Mouse (Mus musculus): Measurements from ENCODE around the gene Poln.

The Poln gene

DNA sequence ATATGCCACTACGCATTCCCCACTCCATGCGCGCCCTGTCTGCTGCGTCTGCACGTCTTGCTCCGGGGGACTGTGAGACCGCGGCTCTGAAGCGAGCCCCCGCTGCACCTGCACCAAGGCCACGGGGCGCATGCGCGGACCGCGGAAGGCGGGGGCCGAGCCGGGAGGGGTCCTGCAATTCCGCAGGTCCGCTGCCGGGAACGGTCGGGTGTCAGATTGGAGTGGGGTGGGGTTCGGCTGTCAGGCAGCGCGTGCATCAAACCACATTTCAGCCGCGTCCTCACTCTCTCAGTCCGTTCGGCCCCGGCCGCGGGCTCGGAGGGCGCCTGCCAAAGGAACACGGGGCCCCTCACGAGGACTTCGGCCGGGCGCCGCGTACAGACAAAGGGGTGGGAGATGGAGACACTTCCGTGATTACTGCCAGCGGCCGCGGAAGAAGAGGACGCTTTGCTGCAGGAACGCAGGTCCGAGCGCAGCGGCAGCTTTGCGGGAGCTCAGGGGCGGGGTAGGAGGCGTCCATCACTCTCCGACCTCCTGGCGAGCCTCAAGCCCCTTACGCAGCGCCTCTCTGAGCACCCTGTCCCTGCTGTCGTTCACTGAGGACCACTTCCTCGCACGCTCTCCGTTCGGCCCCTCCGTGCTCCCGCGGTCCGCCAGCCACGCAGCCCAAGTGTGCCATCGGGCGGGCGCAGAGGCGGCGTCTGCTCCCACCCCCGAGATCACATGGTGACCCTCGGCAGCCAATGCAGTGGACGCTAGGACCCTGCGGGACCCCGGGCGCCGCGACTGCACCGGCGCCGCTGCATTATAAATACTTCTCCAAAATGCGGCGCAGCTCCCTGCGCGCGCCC is 173.2 kb downstream of the Poln start, which contains the start of gene Nat8l:
Gene Nat8l, plus strand, starts transcription at position 142 of the 851 bp plus-strand sequence.
- intact Hi-C loops (cut with DNase I), result loop anchor here (10.0 kb wide), 1 partner anchor 149 kb away; no protein-coding TSS in a partner anchor

DNA sequence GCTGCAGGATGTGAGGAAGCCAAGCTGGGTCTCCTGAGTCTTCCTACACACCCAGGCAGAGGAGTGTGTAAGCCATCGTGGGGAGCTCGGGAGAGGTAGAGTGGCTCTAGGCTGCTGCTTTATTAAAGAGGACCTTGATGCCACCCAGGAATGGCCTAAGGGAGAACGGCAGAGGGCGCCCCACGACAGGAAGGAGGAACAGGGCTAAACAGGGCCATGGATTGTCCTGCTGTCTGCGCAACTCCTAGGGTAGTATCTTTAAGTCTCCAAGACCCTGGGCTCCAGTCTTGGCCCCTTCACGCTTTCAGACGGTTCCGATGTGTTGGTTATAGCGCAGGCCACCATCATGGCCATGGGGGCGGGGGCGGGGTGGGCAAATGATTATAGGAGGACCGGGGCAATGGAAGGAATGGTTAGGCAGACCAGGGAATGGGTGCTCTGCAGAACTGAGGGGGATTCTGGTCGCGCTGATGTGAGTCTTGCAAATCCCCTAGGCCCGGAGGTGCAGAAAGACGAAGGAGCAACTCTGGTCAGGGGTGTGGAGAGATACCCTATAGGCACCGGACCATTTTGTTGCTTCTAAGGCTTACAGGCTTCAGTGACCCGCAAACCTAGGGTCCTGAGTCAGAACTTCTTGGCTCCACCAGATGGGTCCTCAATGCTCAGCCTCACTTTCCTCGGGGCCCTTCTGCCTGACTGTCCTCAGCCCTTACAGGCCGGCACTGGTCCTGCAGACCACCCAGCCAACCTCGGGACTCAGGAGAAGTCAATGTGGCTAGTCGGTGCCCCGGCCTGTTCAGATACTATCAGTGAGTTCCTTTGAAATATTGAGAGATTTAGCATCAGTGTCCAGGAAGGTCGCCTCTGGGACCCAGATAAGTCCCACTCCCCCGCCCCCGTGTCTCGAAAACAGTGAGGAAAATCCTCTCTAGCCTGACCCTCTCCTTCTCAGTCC is 174.3 kb downstream of the Poln start:
- intact Hi-C loops (cut with DNase I), result loop anchor here (10.0 kb wide), 1 partner anchor 150 kb away; no protein-coding TSS in a partner anchor

DNA sequence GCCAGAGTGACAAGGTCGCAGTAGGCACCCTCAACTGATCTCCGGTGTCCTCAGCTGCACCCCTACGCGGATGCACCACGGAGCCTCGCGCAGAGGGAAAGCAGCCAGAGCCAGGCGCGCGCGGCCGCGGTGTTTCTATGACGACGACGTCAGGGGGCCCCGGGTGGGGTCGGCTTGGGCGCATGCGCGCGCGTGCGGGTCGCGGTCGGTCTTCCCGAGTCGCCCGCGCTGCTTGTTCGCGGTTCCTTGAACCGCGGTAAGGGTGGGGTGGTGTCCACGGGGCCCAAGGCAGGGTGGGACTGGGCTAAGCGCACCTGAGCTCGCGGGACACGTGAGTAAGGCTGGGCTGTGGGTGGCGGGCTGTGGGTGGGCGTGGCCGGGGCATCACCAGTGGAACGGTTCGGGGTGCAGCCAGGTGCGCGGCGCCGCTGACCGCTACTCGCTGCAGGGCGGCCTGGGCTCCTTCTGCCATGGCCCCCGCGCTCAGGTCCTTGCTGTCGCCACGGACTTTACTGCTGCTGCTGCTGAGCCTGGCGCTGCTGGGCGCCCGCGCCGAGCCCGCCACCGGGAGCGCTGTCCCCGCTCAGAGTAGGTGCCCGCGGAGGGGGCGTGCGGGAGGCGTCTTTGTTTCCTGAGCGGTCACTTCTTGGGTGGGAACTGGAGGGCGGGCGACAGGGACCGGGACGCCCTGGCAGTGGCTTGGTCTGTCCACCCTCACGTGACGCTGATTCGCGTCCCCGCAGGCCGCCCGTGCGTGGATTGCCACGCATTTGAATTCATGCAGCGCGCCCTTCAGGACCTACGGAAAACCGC is 185.7 kb downstream of the Poln start, which contains the start of gene Gm1673:
Gene Gm1673, plus strand, starts transcription at position 125 of the 813 bp plus-strand sequence.
- intact Hi-C loops (cut with DNase I), result no loop called here

DNA sequence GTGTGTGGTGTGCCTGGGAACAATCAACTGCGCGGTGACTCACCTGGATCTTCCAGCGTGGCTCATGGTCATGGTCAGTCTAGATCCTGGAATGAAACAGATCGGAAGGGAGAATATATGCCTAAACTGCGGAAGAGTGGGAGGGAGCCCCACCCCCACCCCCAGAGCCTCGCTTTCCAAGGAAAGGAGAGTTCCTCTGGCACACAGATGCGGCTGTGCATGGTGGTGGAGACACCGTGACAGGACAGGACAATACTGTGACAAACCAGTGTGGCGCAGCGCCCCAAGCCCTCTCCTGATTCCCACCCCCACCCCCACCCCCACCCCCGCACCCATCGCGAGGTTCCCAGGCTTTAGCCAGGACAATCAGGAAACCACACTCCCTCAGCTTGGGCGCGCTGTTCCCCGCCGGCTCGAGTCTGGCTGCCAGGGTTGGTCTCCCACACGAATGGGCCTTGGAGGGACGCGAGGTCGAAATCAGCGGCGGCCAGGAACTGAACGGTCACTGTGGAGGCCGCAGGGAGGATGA is 186.5 kb downstream of the Poln start:
- intact Hi-C loops (cut with DNase I), result no loop called here

DNA sequence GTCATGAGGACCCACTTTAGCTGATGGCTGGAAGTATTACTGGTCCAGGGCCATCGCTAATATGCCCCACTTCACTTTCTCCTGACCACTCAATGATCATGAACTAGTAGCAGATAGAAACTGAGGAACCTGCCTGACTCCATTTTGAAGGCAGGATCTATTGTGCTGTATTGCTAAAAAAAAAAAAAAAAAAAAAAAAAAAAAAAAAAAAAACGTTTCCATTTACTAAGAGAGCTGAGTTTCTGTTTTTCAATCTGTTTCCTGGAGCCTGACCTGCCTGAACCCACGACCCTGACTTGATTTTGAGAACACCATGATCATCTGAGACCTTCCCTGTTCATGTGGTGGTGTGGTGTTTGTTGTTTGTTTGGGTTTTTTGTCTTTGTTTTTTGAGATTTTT is 193.0 kb downstream of the Poln start:
- intact Hi-C loops (cut with DNase I), result no loop called here

DNA sequence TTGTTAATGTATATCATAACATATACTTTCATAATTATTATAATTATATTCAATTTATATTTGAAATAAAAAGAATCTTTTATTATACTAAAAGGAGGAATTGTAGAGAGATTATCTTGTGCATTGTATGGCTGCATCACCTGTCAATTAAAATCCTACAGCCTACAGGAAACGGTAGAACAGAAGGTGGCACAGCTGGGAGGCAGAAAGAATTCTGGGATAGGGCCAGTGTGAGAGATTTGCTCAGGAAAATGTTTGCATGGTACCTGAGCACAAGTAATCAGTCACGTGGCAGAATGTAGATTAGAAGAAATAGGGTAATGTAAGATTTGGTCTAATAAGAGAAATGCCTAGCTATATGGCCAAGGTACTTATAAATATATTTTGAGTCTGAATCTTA is 194.5 kb downstream of the Poln start:
- intact Hi-C loops (cut with DNase I), result no loop called here

DNA sequence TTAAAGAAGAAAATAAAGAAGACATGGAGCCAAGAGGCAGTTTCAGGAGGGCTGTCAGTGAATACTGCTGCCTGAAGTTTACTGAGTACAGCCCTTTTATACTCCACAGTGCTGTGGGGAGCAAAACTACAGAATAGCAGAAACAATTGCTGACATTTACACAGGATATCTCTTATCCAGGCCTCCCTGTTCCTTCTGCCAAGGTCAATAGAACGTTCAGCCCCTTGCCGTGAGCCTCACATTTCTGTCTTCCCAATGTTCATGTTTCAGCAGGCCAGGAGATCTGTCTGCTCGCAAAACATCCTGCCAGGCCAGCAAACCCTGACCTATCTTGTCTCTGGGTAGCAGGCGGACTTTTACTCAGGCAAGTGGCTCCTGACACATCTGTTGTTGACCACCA is 209.9 kb downstream of the Poln start:
- intact Hi-C loops (cut with DNase I), result loop anchor here (10.0 kb wide), 1 partner anchor 105 kb away; no protein-coding TSS in a partner anchor

Data from adrenal gland (tissue).